Mouse (Mus musculus): ENCODE measurements around the gene Evx1. TPM values are rescaled to one million over a fixed set of nuclear protein-coding genes. Genes with fewer than 3 reads are reported as not detected.

The Evx1 gene
- polyA plus RNA-seq (2012; rRNA removed): 1.1 TPM in 2 replicates

- peak; percentile 45 for DNase-seq (ENCODE audit: low spot score)
Measured at GRCm38 (mm10) chr6:52313391-52314303, at the start of gene Evx1. Evx1 (plus strand) TSS chr6:52313498.

GRCm38 (mm10) chr6:52264106-52264790 lies 49.0 kb upstream of the Evx1 start:
- DNase-seq (ENCODE audit: low spot score): no peak

GRCm38 (mm10) chr6:52265306-52265912 lies 47.9 kb upstream of the Evx1 start:
- DNase-seq (ENCODE audit: low spot score): no peak

GRCm38 (mm10) chr6:52265913-52266665 lies 47.2 kb upstream of the Evx1 start:
- no peak for DNase-seq (ENCODE audit: low spot score)

DNA sequence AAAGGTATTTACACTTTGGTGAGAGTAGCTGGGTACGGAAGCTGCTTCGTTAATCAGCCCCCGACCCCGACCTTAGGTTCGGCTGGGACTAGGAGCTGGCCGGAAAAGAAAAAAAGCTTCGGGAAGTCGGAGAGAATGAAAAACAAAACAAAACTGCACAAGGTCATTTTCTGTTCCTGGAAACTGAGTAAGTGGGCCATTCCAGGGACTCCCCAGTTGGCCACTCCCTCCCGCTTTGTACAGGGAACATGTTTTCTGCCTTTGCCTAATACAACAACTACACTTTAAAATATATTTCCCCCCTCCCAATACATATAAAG lies 46.7 kb upstream of the Evx1 start:
- no peak for DNase-seq (ENCODE audit: low spot score)

GRCm38 (mm10) chr6:52267221-52267620 lies 46.1 kb upstream of the Evx1 start:
- no peak for DNase-seq (ENCODE audit: low spot score)

- DNase-seq (ENCODE audit: low spot score): no peak
Measured at GRCm38 (mm10) chr6:52267691-52268090, 45.6 kb upstream of the Evx1 start.

DNA sequence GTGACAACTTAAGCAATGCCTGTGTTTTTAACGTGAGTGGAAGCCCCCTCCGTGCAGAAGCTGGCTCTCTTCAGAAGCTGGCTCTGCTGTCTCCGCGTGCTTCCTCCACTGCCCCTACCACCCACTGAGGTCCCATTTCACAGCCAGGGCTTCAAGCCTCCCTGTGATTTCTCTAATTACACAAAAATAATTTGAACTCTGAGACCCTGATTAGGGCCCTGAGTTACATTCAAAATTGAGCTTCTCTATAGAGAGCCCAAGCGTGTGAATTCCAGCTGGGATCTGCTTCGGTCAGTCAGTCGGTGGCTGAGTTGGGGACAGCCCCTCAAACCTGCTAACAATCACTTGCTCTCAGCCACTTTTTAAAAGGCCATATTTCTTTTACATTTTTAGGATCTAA lies 45.0 kb upstream of the Evx1 start:
- no peak for DNase-seq (ENCODE audit: low spot score)

DNA sequence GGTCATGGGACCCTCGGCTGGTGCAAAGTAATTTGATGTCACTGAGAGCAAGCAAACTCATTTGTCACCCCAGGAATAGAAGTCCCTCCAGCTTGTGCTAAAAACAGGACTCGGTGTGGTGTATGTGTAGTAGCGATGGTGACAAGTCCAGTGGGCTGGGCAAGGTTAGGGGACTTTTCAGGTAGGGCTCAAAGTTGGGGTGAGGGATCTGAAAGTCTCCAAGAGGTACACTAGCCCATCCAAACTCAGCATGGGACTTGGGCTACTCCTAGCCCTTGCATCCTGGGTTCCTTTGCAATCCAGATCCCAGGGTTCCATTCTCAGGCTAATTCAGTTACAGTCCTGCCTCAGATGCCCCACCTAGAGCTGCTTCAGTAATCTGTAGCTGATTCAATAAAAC lies 44.5 kb upstream of the Evx1 start:
- DNase-seq (ENCODE audit: low spot score): no peak

DNA sequence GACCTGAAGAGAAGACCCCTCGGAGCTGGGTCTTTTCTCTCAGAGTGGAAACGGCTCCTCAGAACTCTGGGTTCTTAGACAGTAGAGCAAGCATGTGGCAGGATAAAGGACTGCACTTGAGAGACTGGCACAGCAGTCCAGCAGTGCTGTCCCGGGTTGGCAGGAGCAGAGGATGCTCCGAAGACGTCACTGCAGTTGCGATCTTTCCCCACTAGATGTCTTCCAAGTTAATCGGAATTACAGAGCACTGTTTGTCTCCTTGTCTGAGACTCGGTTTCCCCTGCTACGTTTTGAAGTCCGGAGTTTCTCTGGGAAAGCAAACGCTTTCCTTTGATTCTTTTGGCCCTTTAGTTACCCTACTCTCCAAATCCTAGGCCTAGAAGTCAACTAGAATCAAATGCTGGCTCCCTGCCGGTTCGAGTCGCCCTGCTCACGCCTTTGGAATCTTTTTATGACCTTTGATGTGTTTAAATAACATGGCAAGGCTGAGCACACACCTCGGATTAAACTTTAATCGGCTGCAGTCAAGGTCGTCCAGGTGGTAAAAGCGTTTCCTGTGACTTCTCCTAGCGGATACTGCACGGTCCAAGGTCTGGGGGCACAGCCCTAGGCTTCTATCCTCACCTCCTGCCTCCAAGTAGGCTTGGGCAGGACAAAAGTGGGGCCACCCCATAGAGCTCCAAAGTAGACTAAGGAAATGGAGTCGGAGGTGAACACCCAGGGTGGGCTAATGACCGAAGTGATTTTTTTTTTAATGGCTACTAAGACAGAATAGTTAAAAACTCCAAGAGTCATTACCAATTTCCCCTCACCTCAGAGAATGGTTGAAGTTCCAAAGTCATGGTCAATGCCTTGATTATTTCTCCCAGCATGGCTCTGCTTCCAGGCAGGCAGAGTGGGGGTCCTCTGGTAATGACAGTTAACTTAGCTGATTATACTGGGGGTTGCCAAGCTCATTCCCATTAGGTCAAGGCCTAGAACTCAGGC lies 42.5 kb upstream of the Evx1 start:
- DNase-seq (ENCODE audit: low spot score): no peak

- DNase-seq (ENCODE audit: low spot score): no peak
Measured at GRCm38 (mm10) chr6:52272766-52273655, 40.3 kb upstream of the Evx1 start.

GRCm38 (mm10) chr6:52273656-52274280 lies 39.5 kb upstream of the Evx1 start:
- DNase-seq (ENCODE audit: low spot score): no peak

DNA sequence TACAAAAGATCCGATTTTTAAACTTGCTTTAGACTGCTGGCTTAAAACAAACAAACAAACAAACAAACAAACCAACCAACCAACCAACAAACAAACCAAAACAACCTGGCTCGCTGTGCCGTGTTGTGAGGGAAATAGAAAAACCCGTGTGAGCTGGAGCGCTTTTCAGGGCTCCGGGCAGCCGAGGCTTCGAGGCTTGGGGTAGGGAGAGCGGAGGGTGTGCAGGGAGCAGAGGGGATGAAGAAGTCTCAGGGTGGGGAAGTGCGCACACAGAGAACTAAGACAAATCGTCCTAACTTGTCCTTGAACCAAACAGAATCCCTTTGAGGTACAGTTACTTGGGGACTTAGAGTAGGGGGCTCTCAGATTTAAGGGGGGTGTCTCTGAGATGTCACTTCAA lies 38.7 kb upstream of the Evx1 start:
- DNase-seq (ENCODE audit: low spot score): no peak

- no peak for DNase-seq (ENCODE audit: low spot score)
Measured at GRCm38 (mm10) chr6:52275563-52276280, 37.6 kb upstream of the Evx1 start.

DNA sequence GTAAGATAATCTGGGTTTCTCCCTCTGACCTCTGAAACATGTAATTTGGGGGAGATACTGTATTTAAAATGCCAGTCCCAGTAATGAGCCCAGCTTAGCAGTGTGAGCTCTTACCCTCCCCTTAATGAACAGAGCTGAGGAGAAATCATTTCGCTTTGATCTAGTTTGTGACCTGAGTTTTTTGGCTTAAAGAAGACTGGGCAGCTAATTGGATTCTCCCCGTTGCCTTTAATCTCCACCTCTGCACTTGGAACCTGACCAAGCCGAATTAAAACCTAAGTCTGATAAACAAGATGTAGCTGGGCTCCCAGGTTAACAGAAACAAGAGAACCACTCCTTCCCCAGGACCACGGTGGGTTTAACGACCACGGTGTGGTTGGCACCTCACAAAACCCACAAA lies 36.9 kb upstream of the Evx1 start:
- no peak for DNase-seq (ENCODE audit: low spot score)

GRCm38 (mm10) chr6:52276920-52277319 lies 36.4 kb upstream of the Evx1 start:
- no peak for DNase-seq (ENCODE audit: low spot score)

DNA sequence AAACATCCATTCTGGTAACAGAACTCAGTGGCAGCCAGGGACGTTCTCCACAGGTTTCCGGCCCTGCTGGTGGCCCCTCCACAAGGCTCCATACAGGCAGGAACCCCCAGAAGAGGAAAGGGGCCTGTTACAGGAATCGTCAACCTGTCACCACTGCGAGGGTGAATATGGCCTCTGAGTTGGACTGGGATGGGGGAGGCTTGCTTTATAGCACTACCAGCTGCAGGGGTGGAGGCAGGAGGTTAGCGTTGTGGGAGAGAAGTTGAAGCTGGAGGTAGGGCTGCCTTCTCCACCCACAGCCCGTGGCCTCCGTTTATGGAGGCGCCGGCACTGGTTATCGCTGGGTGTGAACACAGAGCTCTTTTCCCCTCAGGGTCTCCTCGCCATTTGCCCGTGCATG lies 32.2 kb upstream of the Evx1 start:
- no peak for DNase-seq (ENCODE audit: low spot score)

DNA sequence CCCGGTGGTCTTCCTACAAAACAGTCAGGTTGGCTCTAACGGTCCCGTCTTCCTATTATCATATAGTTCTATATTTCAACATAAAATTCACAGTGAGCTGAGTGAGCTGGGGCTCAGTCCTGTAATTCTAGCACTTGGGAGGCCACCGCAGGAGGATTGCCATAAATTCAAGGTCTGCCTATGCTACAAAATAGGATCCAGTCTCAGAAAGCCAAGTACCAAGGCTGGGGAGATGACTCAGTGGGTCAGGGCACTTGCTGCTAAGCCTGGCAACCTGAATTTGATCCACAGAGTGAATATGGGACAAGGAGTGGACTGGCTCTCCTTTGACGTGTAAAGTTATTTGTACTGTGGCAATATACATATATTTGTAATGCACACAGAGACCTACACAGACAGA lies 29.4 kb upstream of the Evx1 start:
- DNase-seq (ENCODE audit: low spot score): no peak

DNA sequence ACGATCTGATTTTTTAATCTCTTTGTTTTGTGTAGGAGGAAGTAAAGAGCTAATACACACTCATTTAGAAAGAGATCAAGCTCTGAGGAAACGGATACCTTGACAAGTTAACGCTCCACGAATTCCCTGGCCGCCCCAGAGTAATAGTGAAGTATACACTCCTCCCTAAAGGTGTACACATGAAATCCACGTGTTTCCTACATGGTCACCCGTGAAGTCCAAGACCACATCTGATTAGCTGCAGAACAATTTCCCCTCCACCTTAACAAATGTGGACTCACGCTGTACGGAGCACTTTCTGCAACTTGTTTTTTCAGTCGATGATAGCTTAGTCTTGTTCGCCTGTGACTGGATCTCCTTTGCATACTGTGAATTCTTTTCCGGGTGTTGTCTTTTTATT lies 23.1 kb upstream of the Evx1 start:
- DNase-seq (ENCODE audit: low spot score): no peak
